Mouse (Mus musculus): Measurements from ENCODE around the gene Vps45.

DNA sequence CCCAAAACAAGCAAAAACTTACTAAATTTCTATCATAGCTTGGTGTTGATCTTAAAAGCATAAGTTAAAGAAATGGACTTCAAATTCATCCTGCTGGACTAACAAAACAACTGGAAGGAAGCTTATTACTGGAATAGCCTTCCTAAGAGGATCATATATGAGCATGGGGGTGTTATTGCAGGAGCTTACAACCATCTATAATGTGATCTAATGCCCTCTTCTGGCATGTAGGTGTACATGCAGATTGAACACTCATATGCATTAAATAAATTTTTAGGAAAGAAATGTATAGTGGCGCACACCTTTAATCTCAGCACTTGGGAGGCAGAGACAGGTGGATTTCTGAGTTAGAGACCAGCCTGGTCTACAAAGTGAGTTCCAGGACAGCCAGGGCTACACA, 98.5 kb downstream of the Vps45 start:
- TF ChIP-seq TAL1 (conservative IDR thresholded peaks at IDR 0.05; ENCODE audit: low read depth, low read length): no peak
- TF ChIP-seq CTCF (IDR thresholded peaks at IDR 0.05; ENCODE audit: low read depth, low read length): no peak
- no peak for TF ChIP-seq GATA1 (IDR thresholded peaks at IDR 0.05; ENCODE audit: borderline replicate concordance, low read length)
- TF ChIP-seq POLR2AphosphoS5 (IDR thresholded peaks at IDR 0.05; ENCODE audit: insufficient replicate concordance, low read depth, low read length): no peak
